Mouse (Mus musculus) C3H10T1/2 (cell line): ENCODE data around the gene Grxcr1. TPM values are rescaled to one million over a fixed set of nuclear protein-coding genes. Genes with fewer than 3 reads are reported as not detected.

Source experiments
- polyA plus RNA-seq, 2 experiments: library from polyadenylated mRNA; unstranded; fragments of >200 nt; fragmentation: generic; extraction: Trizol; gene quantifications; one replicate each; pipeline ENCODE4 v1.2.1; 2012; ENCODE audit warnings: missing spikeins in 2 of 2

Gene Grxcr1
- not detected for polyA plus RNA-seq

DNA sequence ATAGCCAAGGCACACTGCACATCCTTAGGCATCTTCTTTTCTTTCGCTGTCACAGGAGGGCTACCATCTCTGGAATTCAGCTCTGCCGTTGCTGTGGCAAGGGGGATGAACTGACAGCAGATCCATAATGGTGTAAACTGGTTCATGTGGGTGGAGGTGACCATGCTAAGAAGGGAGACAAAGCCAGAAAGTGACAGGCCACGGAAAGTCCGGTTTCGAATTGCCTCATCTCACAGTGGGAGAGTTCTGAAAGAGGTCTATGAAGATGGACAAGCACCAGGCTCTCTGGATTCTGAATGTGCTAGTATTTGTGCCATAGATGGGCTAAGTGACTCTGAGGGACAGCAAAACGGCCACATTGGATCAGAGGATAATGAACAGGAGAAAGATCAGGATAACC, at the start of gene Grxcr1:
Gene Grxcr1, plus strand, starts transcription at position 92 of the 400 bp plus-strand sequence.

Other genes with a start within 250 kb of the Grxcr1 start
- gene Atp8a1, start 184.4 kb upstream of the Grxcr1 start, polyA plus RNA-seq: under 1 TPM in 1 of 2 experiments, not detected in 1; 0.06 TPM
- not detected for gene Gm5108, start 90.2 kb upstream of the Grxcr1 start, polyA plus RNA-seq
- gene Gm21905, start 85.4 kb upstream of the Grxcr1 start, polyA plus RNA-seq: not detected